18 mouse cellular contexts compared by ENCODE assay signal in genomic region chr13:44630061-44630460, GRCm38 (mm10).
DNase-seq lines count a peak whose midpoint lies in the region; ATAC-seq lines count a peak whose summit lies in the region.
"Had no signal": no experiment of that assay in that cellular context is flagged by ENCODE, and none has a peak within 500 bp of the region (broad histone marks: within the 10 kb centered on the region; RNA-seq: fewer than 3 reads in every experiment).

No protein-coding gene starts in this region.

- intact Hi-C loops in heart, postnatal 36 days (cut with DNase I) = no loop called here

- H3K4me2 ChIP-seq in heart, embryonic 15.5 days = no peak overlapping the region
- H3K4me2 ChIP-seq in lung, embryonic 15.5 days = no peak overlapping the region
- no peak overlapping the region for H3K4me2 ChIP-seq in midbrain, embryonic 15.5 days
- H3K4me2 ChIP-seq: hindbrain, embryonic 14.5 days; limb, embryonic 12.5 days; neural tube, embryonic 12.5 days; stomach, embryonic 15.5 days had no signal

- H3K4me1 ChIP-seq in heart, embryonic 15.5 days (replicated peaks) = peaks cover 39% of the 10 kb centered on the region
- H3K4me1 ChIP-seq in lung, embryonic 15.5 days = peaks cover 25% of the 10 kb centered on the region
- peaks cover 8% of the 10 kb centered on the region for H3K4me1 ChIP-seq in midbrain, embryonic 15.5 days

- H3K4me3 ChIP-seq in heart, embryonic 15.5 days = no peak overlapping the region
- no peak overlapping the region for H3K4me3 ChIP-seq in lung, embryonic 15.5 days
- H3K4me3 ChIP-seq in midbrain, embryonic 15.5 days = no peak overlapping the region
- H3K4me3 ChIP-seq: limb, embryonic 12.5 days; neural tube, embryonic 12.5 days; stomach, embryonic 15.5 days had no signal

- no peak for DNase-seq in heart, postnatal 36 days
- DNase-seq in lung, adult 18-20 months = peak; percentile 53 to 75
- DNase-seq in lung, postnatal 14 days = no peak
- no peak for DNase-seq in gastrocnemius, adult 18-20 months (ENCODE audit: low spot score)
- DNase-seq: adrenal gland, postnatal 36 days; cerebellum, adult 8-10 months; gastrocnemius, postnatal 36 days; kidney, adult 18-20 months; kidney, postnatal 10 days; thymus, adult 2 months had no signal

- H3K36me3 ChIP-seq in heart, embryonic 15.5 days = no peaks in the 10 kb centered on the region
- H3K36me3 ChIP-seq in lung, embryonic 15.5 days = no peaks in the 10 kb centered on the region
- H3K36me3 ChIP-seq in midbrain, embryonic 15.5 days (replicated peaks) = no peaks in the 10 kb centered on the region
- H3K36me3 ChIP-seq: limb, embryonic 12.5 days; neural tube, embryonic 12.5 days; stomach, embryonic 15.5 days had no signal

- no peak overlapping the region for H3K9ac ChIP-seq in heart, embryonic 15.5 days
- no peak overlapping the region for H3K9ac ChIP-seq in lung, embryonic 15.5 days
- H3K9ac ChIP-seq in midbrain, embryonic 15.5 days = no peak overlapping the region
- H3K9ac ChIP-seq: hindbrain, embryonic 14.5 days; limb, embryonic 12.5 days; neural tube, embryonic 12.5 days; stomach, embryonic 15.5 days had no signal

- H3K9me3 ChIP-seq in heart, embryonic 15.5 days (replicated peaks) = no peaks in the 10 kb centered on the region
- no peaks in the 10 kb centered on the region for H3K9me3 ChIP-seq in lung, embryonic 15.5 days
- no peaks in the 10 kb centered on the region for H3K9me3 ChIP-seq in midbrain, embryonic 15.5 days
- H3K9me3 ChIP-seq: limb, embryonic 12.5 days; neural tube, embryonic 12.5 days; stomach, embryonic 15.5 days had no signal

- 25% methylated on average over 6 of the region's 6 CpGs for WGBS in heart, embryonic 15.5 days
- 29% methylated on average over 6 of the region's 6 CpGs for WGBS in lung, embryonic 15.5 days
- 65% methylated on average over 6 of the region's 6 CpGs for WGBS in midbrain, embryonic 15.5 days

- no peaks in the 10 kb centered on the region for H3K27me3 ChIP-seq in heart, embryonic 15.5 days
- no peaks in the 10 kb centered on the region for H3K27me3 ChIP-seq in lung, embryonic 15.5 days
- no peaks in the 10 kb centered on the region; the same call in 1 of the 2 replicates for H3K27me3 ChIP-seq in midbrain, embryonic 15.5 days (replicated peaks)
- H3K27me3 ChIP-seq: limb, embryonic 12.5 days; neural tube, embryonic 12.5 days; stomach, embryonic 15.5 days had no signal

- ATAC-seq in heart, embryonic 15.5 days (replicated peaks; ENCODE audit: insufficient number of reproducible peaks, insufficient read depth, low FRiP score, low read depth) = peak; percentile 14; the same call in 1 of the 2 replicates
- ATAC-seq in lung, embryonic 15.5 days (ENCODE audit: borderline replicate concordance, extremely low read depth, low FRiP score, low TSS enrichment) = peak; percentile 24; the same call in 1 of the 2 replicates
- ATAC-seq in midbrain, embryonic 15.5 days (replicated peaks) = no peak
- ATAC-seq: forebrain, embryonic 14.5 days had no signal

- no peak overlapping the region for H3K27ac ChIP-seq in heart, embryonic 15.5 days
- H3K27ac ChIP-seq in lung, embryonic 15.5 days = no peak overlapping the region
- H3K27ac ChIP-seq in midbrain, embryonic 15.5 days = no peak overlapping the region
- H3K27ac ChIP-seq: hindbrain, embryonic 14.5 days; limb, embryonic 12.5 days; neural tube, embryonic 12.5 days; stomach, embryonic 15.5 days had no signal

Comparison
In these comparisons a context has a peak if more than half of its experiments do, and no peak if none do; other contexts are left out.
1. DNase-seq: peak in lung, adult 18-20 months (2 of 2); none in heart, postnatal 36 days (0 of 2), lung, postnatal 14 days (single experiment) and gastrocnemius, adult 18-20 months (single experiment).